Mouse (Mus musculus) retina, postnatal 1 day (tissue): ENCODE data around the gene 9230112D13Rik.

Source experiments
- DNase-seq: peaks from one replicate; pipeline ENCODE4 v3.0.0-alpha.2; 2012

Gene 9230112D13Rik

GRCm38 (mm10) chr14:34540685-34541162, 18.1 kb upstream of the 9230112D13Rik start:
- DNase-seq: peak; percentile 79

GRCm38 (mm10) chr14:34535883-34536282, 13.3 kb upstream of the 9230112D13Rik start:
- DNase-seq: no peak

GRCm38 (mm10) chr14:34533537-34533936, 10.9 kb upstream of the 9230112D13Rik start:
- DNase-seq: no peak

GRCm38 (mm10) chr14:34532536-34532935, 9.9 kb upstream of the 9230112D13Rik start:
- no peak for DNase-seq

- no peak for DNase-seq
Observed at GRCm38 (mm10) chr14:34528804-34529203, 6.2 kb upstream of the 9230112D13Rik start.

GRCm38 (mm10) chr14:34517959-34518544, 4.5 kb downstream of the 9230112D13Rik start:
- DNase-seq: no peak

GRCm38 (mm10) chr14:34516960-34517577, 5.5 kb downstream of the 9230112D13Rik start:
- no peak for DNase-seq

- no peak for DNase-seq
Observed at GRCm38 (mm10) chr14:34515860-34516259, 6.7 kb downstream of the 9230112D13Rik start.

GRCm38 (mm10) chr14:34514120-34514519, 8.5 kb downstream of the 9230112D13Rik start:
- DNase-seq: no peak

- no peak for DNase-seq
Observed at GRCm38 (mm10) chr14:34512602-34513001, 10.0 kb downstream of the 9230112D13Rik start.

GRCm38 (mm10) chr14:34511901-34512300, 10.7 kb downstream of the 9230112D13Rik start:
- DNase-seq: no peak

GRCm38 (mm10) chr14:34508842-34509439, 13.7 kb downstream of the 9230112D13Rik start:
- DNase-seq: no peak

- DNase-seq: no peak
Observed at GRCm38 (mm10) chr14:34508187-34508840, 14.3 kb downstream of the 9230112D13Rik start.

- DNase-seq: no peak
Observed at GRCm38 (mm10) chr14:34505309-34505708, 17.3 kb downstream of the 9230112D13Rik start.

GRCm38 (mm10) chr14:34504377-34504776, 18.2 kb downstream of the 9230112D13Rik start:
- DNase-seq: no peak

GRCm38 (mm10) chr14:34503759-34504158, 18.8 kb downstream of the 9230112D13Rik start:
- DNase-seq: no peak

GRCm38 (mm10) chr14:34503325-34503647, 19.3 kb downstream of the 9230112D13Rik start, which contains the start of gene Bmpr1a:
Bmpr1a (minus strand) TSS chr14:34503341.
- no peak for DNase-seq

GRCm38 (mm10) chr14:34502475-34503324, 19.9 kb downstream of the 9230112D13Rik start:
- DNase-seq: peak; percentile 94

GRCm38 (mm10) chr14:34501804-34502474, 20.7 kb downstream of the 9230112D13Rik start:
- peak; percentile 69 for DNase-seq

GRCm38 (mm10) chr14:34501447-34501803, 21.2 kb downstream of the 9230112D13Rik start:
- DNase-seq: no peak

GRCm38 (mm10) chr14:34500309-34500708, 22.3 kb downstream of the 9230112D13Rik start:
- DNase-seq: peak; percentile 42

- DNase-seq: no peak
Observed at GRCm38 (mm10) chr14:34499664-34500063, 22.9 kb downstream of the 9230112D13Rik start.
